Mouse (Mus musculus) liver, embryonic 11.5 days (tissue): ENCODE data around the gene Timm50. TPM values are rescaled to one million over a fixed set of nuclear protein-coding genes. Genes with fewer than 3 reads are reported as not detected.

Source experiments
- ATAC-seq: fragments of 200-750 bp; cut with Nextera tagmentation; replicated peaks from 2 replicates; pipeline ENCODE4 v1.8.0; 2017; ENCODE audit warnings: moderate number of reproducible peaks, mild to moderate bottlenecking, moderate TSS enrichment, moderate library complexity; ENCODE audit not compliant: low FRiP score
- DNase-seq: peaks from one replicate; pipeline ENCODE4 v3.0.0-alpha.2; 2017; ENCODE audit warnings: low spot score
- H3K27ac ChIP-seq: fragments of 300-500 bp; sonication (generic); 2 replicates; pipeline ENCODE4 v1.5.1; 2014; ENCODE audit warnings: mild to moderate bottlenecking, low read depth, low read length, control low read depth
- H3K27me3 ChIP-seq: fragments of 300-500 bp; sonication (generic); replicated peaks from 2 replicates; pipeline ENCODE4 v1.6.1; 2014; ENCODE audit warnings: low read length, mixed read lengths; ENCODE audit not compliant: control insufficient read depth, insufficient read depth
- H3K36me3 ChIP-seq: fragments of 300-500 bp; sonication (generic); 2 replicates; pipeline ENCODE4 v1.6.1; 2014; ENCODE audit warnings: mild to moderate bottlenecking, low read length, moderate library complexity, mixed read lengths; ENCODE audit not compliant: control insufficient read depth, insufficient read depth
- H3K4me1 ChIP-seq: fragments of 300-500 bp; sonication (generic); replicated peaks from 2 replicates; pipeline ENCODE4 v1.6.1; 2014; ENCODE audit warnings: low read length, mixed read lengths; ENCODE audit not compliant: control insufficient read depth, insufficient read depth
- H3K4me2 ChIP-seq: fragments of 300-500 bp; sonication (generic); 2 replicates; pipeline ENCODE4 v1.6.1; 2014; ENCODE audit warnings: mild to moderate bottlenecking, control low read depth, moderate library complexity
- H3K4me3 ChIP-seq: fragments of 300-500 bp; sonication (generic); 2 replicates; pipeline ENCODE4 v1.5.1; 2014; ENCODE audit warnings: low read depth, low read length, control low read depth
- H3K9ac ChIP-seq: fragments of 300-500 bp; sonication (generic); 2 replicates; pipeline ENCODE4 v1.6.1; 2014; ENCODE audit warnings: low read depth, low read length, control low read depth
- H3K9me3 ChIP-seq: fragments of 300-500 bp; sonication (generic); 2 replicates; pipeline ENCODE4 v1.6.1; 2016; ENCODE audit warnings: low read length, inconsistent platforms, mixed read lengths; ENCODE audit not compliant: control insufficient read depth
- WGBS: fragments of 180-500 bp; shearing (Covaris S2); extraction: QIAGEN DNeasy Blood & Tissue Kit; methylation state at CpG from one replicate; pipeline ENCODE4 v1.1.7; 2014; 5-methylcytosine and 5-hydroxymethylcytosine counted together
- polyA plus RNA-seq: library from polyadenylated mRNA; unstranded; fragments of >200 nt; fragmentation: Nextera tagmentation; extraction: Ambion mirVana; gene quantifications from 2 replicates; pipeline ENCODE4 v1.2.1, GENCODE M21; 2014

Gene Timm50
- polyA plus RNA-seq, 1 experiment from 2014 or later: 224 TPM

- no peak overlapping the region for H3K27ac ChIP-seq
- no peak for ATAC-seq
- H3K9ac ChIP-seq: no peak overlapping the region
- WGBS: 82% methylated on average over 3 of the region's 3 CpGs
- DNase-seq: no peak
- H3K9me3 ChIP-seq: no peaks in the 10 kb centered on the region
- no peak overlapping the region for H3K4me3 ChIP-seq
- no peaks in the 10 kb centered on the region for H3K27me3 ChIP-seq
- no peak overlapping the region for H3K4me2 ChIP-seq
- no peaks in the 10 kb centered on the region for H3K4me1 ChIP-seq
- peaks cover 74% of the 10 kb centered on the region for H3K36me3 ChIP-seq
Measured at GRCm38 (mm10) chr7:28318036-28318435, 6.2 kb upstream of the Timm50 start.

DNA sequence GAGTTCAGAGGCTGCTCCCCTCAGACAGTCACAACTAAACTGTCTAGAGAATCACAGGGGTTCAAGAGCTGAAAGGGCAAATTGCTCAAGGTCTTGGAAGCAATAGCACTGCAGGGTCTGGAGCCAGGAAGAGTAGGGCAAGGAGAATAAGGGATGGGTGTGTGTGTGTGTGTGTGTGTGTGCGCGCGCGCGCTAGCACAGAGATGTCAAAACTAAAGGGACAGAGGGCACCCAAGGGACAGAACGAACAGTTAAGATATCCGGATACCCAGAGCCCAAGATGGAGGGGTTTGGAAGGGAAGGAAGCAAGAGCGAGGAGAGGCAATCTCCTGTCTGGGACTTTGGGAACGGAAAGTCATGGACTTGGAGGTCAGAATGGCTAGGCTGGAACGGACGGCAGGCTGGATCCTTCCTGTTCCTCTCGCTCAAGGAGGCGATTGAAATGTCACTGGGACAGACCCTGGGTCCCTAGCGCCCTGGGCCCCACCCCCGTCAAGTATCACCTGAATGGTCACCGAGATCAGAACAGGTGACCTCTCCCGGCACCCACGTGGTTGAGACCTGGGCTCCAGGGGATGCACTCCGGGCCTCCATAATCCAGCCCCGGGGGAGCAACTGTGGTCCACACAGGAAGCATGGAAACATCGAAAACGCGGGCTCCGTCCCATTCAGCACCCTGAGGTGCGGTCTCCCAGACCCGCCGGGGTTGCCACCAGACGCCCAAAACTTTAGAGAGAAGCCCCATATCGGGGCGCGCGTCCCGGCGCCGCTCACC lies 534 bp downstream of the Timm50 start:
- Histone ChIP-seq H3K4me2 (peak overlapping the region; percentile 74), H3K27ac (peak overlapping the region; percentile 56), H3K4me3 (peak overlapping the region; percentile 99), H3K9ac (peak overlapping the region; percentile 94), H3K9me3 (no peaks in the 10 kb centered on the region), H3K36me3 (peaks cover 48% of the 10 kb centered on the region), H3K27me3 (no peaks in the 10 kb centered on the region), H3K4me1 (peaks cover 12% of the 10 kb centered on the region)
- 4% methylated on average over 35 of the region's 35 CpGs for WGBS
- DNase-seq (peak; percentile 37), ATAC-seq (peak; percentile 56; the same call in 1 of the 2 replicates)

- Histone ChIP-seq H3K36me3 (peaks cover 48% of the 10 kb centered on the region), H3K4me3 (no peak overlapping the region)
- 70% methylated on average over 9 of the region's 9 CpGs for WGBS
Measured at GRCm38 (mm10) chr7:28309737-28310136, 2.1 kb downstream of the Timm50 start.

DNA sequence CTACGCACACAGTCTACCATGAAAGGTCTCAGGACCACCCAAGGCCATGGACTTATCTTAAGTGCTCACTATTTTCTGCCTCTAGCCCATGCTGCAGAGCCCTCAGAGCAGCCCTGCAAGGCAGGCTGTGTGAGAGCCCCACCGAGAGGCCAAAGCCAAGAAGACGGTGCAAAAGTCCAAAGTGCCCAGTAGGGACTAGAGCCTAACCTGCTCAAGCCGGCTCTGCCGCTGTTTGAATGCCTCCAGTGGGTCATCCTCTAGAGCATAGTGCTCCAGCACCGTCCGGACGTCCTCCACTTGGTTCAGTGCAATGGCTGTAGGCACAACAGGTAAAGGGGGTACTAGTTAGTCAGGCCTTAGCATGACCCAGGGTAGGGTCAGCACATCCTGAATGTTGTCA lies 5.7 kb downstream of the Timm50 start:
- Histone ChIP-seq H3K27me3 (peaks cover 18% of the 10 kb centered on the region), H3K9me3 (no peaks in the 10 kb centered on the region), H3K4me1 (peaks cover 17% of the 10 kb centered on the region), H3K27ac (no peak overlapping the region), H3K9ac (no peak overlapping the region), H3K36me3 (peaks cover 45% of the 10 kb centered on the region), H3K4me2 (no peak overlapping the region), H3K4me3 (no peak overlapping the region)
- ATAC-seq: no peak
- WGBS: 96% methylated on average over 8 of the region's 8 CpGs
- DNase-seq: no peak

More at GRCm38 (mm10) chr7:28309737-28310136, 2.1 kb downstream of the Timm50 start:
- H3K27ac ChIP-seq: no peak overlapping the region
- ATAC-seq (no peak), DNase-seq (no peak)
- no peaks in the 10 kb centered on the region for H3K27me3 ChIP-seq
- no peak overlapping the region for H3K4me2 ChIP-seq
- H3K9me3 ChIP-seq: no peaks in the 10 kb centered on the region
- peaks cover 12% of the 10 kb centered on the region for H3K4me1 ChIP-seq
- no peak overlapping the region for H3K9ac ChIP-seq

GRCm38 (mm10) chr7:28305641-28306040 lies 6.2 kb downstream of the Timm50 start:
- no peaks in the 10 kb centered on the region for H3K9me3 ChIP-seq
- H3K36me3 ChIP-seq: peaks cover 45% of the 10 kb centered on the region
- no peak for DNase-seq
- no peak for ATAC-seq
- H3K4me2 ChIP-seq: no peak overlapping the region
- WGBS: 88% methylated on average over 10 of the region's 10 CpGs
- H3K27me3 ChIP-seq: peaks cover 24% of the 10 kb centered on the region
- H3K4me3 ChIP-seq: no peak overlapping the region
- H3K27ac ChIP-seq: no peak overlapping the region
- H3K9ac ChIP-seq: no peak overlapping the region
- H3K4me1 ChIP-seq: peaks cover 12% of the 10 kb centered on the region

DNA sequence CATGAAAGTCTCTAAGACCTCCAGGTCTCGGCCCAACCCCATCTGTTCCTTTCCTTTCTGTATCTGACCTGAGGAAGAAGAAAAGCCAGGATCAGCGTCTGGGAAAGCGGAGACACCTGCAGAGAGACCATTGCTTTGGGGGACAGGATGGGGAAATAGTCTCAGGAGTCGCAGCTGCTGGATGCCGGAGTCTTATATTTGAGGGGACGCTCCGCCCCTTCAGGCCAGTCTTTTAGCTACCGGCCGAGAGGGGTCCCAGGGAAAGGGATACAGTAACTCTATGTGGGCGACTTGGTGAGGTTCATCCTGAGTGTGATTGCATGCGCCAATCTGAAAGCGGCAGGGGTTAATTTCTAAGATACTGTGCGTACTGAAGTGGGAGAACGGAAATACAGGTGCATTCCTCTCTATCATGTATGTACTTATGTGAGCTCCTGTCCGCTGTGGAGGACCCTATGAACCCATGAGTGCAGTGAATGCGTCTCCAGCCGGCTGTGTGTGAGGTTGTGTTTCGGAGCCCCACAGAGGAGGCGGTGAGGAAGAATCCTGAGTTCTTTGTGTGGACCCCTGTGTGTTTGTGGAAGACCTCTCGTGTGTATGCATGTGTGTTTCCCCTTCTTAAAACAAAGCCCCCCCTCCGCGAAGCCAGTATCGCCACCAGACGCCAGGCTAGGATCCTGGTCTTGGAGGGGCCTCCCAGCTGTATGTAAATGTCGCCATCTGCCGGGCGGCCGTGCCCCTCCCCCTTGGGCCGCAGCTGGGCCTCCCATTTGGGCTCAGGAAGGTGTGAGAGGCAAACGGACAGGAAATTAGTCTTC lies 10.0 kb downstream of the Timm50 start, which contains the start of gene Dll3:
Gene Dll3, minus strand, starts transcription at position 623 of the 818 bp plus-strand sequence.
- Histone ChIP-seq H3K4me1 (peaks cover 14% of the 10 kb centered on the region), H3K27me3 (peaks cover 54% of the 10 kb centered on the region), H3K4me2 (peak within 1 kb of the TSS; percentile 66), H3K36me3 (peaks cover 21% of the 10 kb centered on the region), H3K27ac (no peak within 1 kb of the TSS), H3K4me3 (peak within 1 kb of the TSS; percentile 34), H3K9ac (0 out of 2 replicates have a peak within 1 kb of the TSS, but pooled peaks have one; percentile 31), H3K9me3 (no peaks in the 10 kb centered on the region)
- DNase-seq (peak; percentile 74), ATAC-seq (peak; percentile 50)
- 3% methylated on average over 30 of the region's 30 CpGs for WGBS

DNA sequence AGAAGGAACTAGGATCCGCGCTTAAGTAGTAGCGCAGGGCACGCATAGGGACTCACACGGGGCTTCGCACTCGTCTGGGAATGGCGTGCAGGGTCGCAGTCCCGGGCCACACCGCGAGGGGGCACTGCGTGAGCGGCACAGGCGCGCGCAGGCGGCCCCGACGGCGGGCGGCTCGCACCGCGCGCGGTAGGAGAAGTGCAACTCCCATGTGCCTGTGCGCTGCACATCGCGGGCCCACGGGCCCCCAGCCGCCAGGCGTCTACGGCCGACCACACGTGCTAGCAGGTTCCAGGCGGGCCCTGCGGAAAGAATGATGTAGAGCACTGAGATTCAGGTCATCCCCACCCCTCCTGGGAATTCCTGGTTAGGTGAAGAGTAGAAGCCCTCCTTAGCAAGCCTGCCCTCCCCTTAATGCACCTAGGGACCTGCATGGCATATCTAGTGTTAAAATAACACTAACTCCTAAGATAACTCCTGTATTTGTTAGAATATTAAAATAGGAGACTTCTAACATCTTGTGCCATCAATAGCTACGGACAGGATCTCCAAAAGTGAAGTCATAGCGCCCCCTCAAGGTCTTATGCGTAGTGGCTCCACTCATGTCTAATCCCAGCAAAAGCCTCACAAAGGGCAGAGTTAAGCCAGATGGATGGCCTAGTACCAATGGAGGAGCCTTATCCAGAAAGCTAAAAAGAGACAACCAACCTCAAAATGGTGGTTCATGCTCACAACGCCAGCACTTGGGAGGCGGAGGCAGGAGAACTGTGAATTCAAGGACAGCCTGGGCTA lies 12.8 kb downstream of the Timm50 start:
- Histone ChIP-seq H3K9me3 (no peaks in the 10 kb centered on the region), H3K27ac (no peak overlapping the region), H3K4me2 (peak overlapping the region; percentile 44), H3K4me1 (peaks cover 14% of the 10 kb centered on the region), H3K36me3 (no peaks in the 10 kb centered on the region), H3K27me3 (peaks cover 68% of the 10 kb centered on the region), H3K4me3 (peak overlapping the region; percentile 10; the same call in 1 of the 2 replicates), H3K9ac (no peak overlapping the region)
- ATAC-seq (no peak), DNase-seq (no peak)
- WGBS: 32% methylated on average over 43 of the region's 43 CpGs

GRCm38 (mm10) chr7:28294481-28294880 lies 17.4 kb downstream of the Timm50 start:
- H3K4me3 ChIP-seq: peak overlapping the region; percentile 50
- 9% methylated on average over 51 of the region's 63 CpGs for WGBS
- H3K9ac ChIP-seq: peak overlapping the region; percentile 38; the same call in 1 of the 2 replicates
- DNase-seq (peak; percentile 61), ATAC-seq (peak; percentile 66)
- H3K9me3 ChIP-seq: no peaks in the 10 kb centered on the region
- no peak overlapping the region for H3K27ac ChIP-seq
- no peaks in the 10 kb centered on the region for H3K36me3 ChIP-seq
- H3K4me1 ChIP-seq: peaks cover 5% of the 10 kb centered on the region
- H3K4me2 ChIP-seq: peak overlapping the region; percentile 74
- H3K27me3 ChIP-seq: peaks cover 78% of the 10 kb centered on the region
